Comparison of ENCODE assay signal across 18 mouse cellular contexts in genomic region chr3:54630254-54630653, GRCm38 (mm10).
"Had no signal": no experiment of that assay in that cellular context is flagged by ENCODE, and none has a peak within 500 bp of the region (broad histone marks: within the 10 kb centered on the region; RNA-seq: fewer than 3 reads in every experiment).

No protein-coding gene starts in this region.

- H3K4me3 ChIP-seq: layer of hippocampus, adult 2 months; left cerebral cortex, adult 2 months; lung, embryonic 15.5 days; midbrain, embryonic 12.5 days; midbrain, embryonic 15.5 days; neural tube, embryonic 12.5 days; stomach, embryonic 15.5 days had no signal

- H3K27ac ChIP-seq: layer of hippocampus, adult 2 months; left cerebral cortex, adult 2 months; liver, embryonic 14.5 days; lung, embryonic 15.5 days; midbrain, embryonic 12.5 days; midbrain, embryonic 15.5 days; neural tube, embryonic 12.5 days; stomach, embryonic 15.5 days had no signal

- H3K9me3 ChIP-seq: lung, embryonic 15.5 days; midbrain, embryonic 15.5 days; stomach, embryonic 15.5 days had no signal

- H3K27me3 ChIP-seq: lung, embryonic 15.5 days; midbrain, embryonic 12.5 days; midbrain, embryonic 15.5 days; neural tube, embryonic 12.5 days; stomach, embryonic 15.5 days had no signal

- H3K36me3 ChIP-seq: lung, embryonic 15.5 days; midbrain, embryonic 12.5 days; midbrain, embryonic 15.5 days; neural tube, embryonic 12.5 days; stomach, embryonic 15.5 days had no signal

- DNase-seq: kidney, adult 18-20 months; kidney, adult 9 months; kidney, postnatal 14 days; layer of hippocampus, adult 9-11 months; layer of hippocampus, postnatal 36 days; lung, adult 18-20 months; lung, postnatal 10 days; lung, postnatal 36 days; thymus, postnatal 36 days had no signal

- ATAC-seq: intestine, embryonic 16.5 days; midbrain, embryonic 15.5 days had no signal

- H3K4me1 ChIP-seq: lung, embryonic 15.5 days; midbrain, embryonic 12.5 days; midbrain, embryonic 15.5 days; neural tube, embryonic 12.5 days; stomach, embryonic 15.5 days had no signal
